Mouse (Mus musculus): ENCODE measurements around the gene Slc12a8.

GRCm38 (mm10) chr16:33653116-33653515, 136.0 kb downstream of the Slc12a8 start:
- TF ChIP-seq CTCF (conservative IDR thresholded peaks at IDR 0.05; ENCODE audit: low read length) (no peak), POU5F1 (IDR thresholded peaks at IDR 0.05; ENCODE audit: borderline replicate concordance, low read length) (no peak), NANOG (IDR thresholded peaks at IDR 0.05; ENCODE audit: borderline replicate concordance, low read length) (no peak)
